8 mouse cellular contexts compared by ENCODE assay signal in genomic region chr9:27287419-27287818, GRCm38 (mm10). TPM values are rescaled to one million over a fixed set of nuclear protein-coding genes. Genes with fewer than 3 reads are reported as not detected.
DNase-seq lines count a peak whose midpoint lies in the region; ATAC-seq lines count a peak whose summit lies in the region.

No protein-coding gene starts in this region.

- peaks cover 6% of the 10 kb centered on the region; the same call in 1 of the 2 replicates for H3K27me3 ChIP-seq in heart, embryonic 10.5 days (ENCODE audit: insufficient read depth, poor library complexity, severe bottlenecking)

- 0 out of 2 replicates have a peak, but pooled peaks have one; percentile 46 for ATAC-seq in cerebellum, adult (ENCODE audit: insufficient number of reproducible peaks, low FRiP score, low TSS enrichment)

- 36% methylated on average over 5 of the region's 5 CpGs for WGBS in heart, embryonic 10.5 days

- intact Hi-C loops in heart, postnatal 36 days (cut with DNase I), result loop anchor here (1.0 to 5.0 kb wide), 4 partner anchors 95 to 213 kb away; no protein-coding TSS in a partner anchor

- no peaks in the 10 kb centered on the region for H3K9me3 ChIP-seq in heart, embryonic 10.5 days

- no peak overlapping the region for H3K4me3 ChIP-seq in heart, embryonic 10.5 days

- no peak overlapping the region for H3K27ac ChIP-seq in heart, embryonic 10.5 days

- H3K36me3 ChIP-seq in heart, embryonic 10.5 days, result no peaks in the 10 kb centered on the region

- H3K4me1 ChIP-seq in heart, embryonic 10.5 days, result peaks cover 14% of the 10 kb centered on the region; the same call in 1 of the 2 replicates

- peak; percentile 22 to 63 for DNase-seq in heart, postnatal 36 days
- DNase-seq in heart, embryonic 10.5 days (ENCODE audit: low spot score), result no peak
- peak; percentile 23 for DNase-seq in ovary, postnatal 36 days (ENCODE audit: low spot score)
- no peak for DNase-seq in ovary, postnatal 10 days (ENCODE audit: low spot score)
- peak; percentile 11 to 37 for DNase-seq in kidney, adult 8-10 months
- no peak for DNase-seq in thymus, postnatal 25 days
- DNase-seq in spleen, postnatal 36 days (ENCODE audit: low spot score in 2 of 2), result no peak

RNA-seq across cellular contexts. Expression of gene Igsf9b, which starts 11.6 kb away (rescaled TPM):
- total RNA-seq in heart, postnatal 36 days (2021), result 1 to 10 TPM; 3.8 to 4.9 TPM
- polyA plus RNA-seq in heart, embryonic 10.5 days (2016; fragmentation: Nextera tagmentation; extraction: Ambion mirVana), result 2.0 and 2.2 TPM in 2 replicates

Comparison
In these comparisons a context has a peak if more than half of its experiments do, and no peak if none do; other contexts are left out.
1. DNase-seq: peak in heart, postnatal 36 days (2 of 2), ovary, postnatal 36 days (single experiment) and kidney, adult 8-10 months (2 of 2); none in heart, embryonic 10.5 days (single experiment), ovary, postnatal 10 days (single experiment), thymus, postnatal 25 days (single experiment) and spleen, postnatal 36 days (0 of 2).